Comparison of ENCODE assay signal across 23 mouse cellular contexts in the genomic region with DNA sequence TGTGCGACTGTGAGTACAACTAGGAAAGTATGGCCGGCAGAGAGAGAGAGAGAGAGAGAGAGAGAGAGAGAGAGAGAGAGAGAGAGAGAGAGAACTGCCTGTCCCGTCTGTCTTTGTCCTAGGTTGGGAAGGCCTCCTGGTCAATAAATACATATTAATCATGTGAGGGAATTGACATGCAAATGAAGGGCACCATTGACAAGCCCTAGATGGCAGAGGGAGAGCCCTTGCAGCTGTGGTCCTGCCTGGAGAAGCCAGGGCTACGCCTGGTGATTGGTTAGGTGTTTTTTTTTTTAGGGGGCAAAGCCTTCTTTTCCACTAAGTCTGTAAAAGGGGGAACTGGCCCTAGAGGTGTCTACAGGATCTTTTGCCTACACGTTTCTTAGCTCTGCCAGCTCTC. TPM values are rescaled to one million over a fixed set of nuclear protein-coding genes. Genes with fewer than 3 reads are reported as not detected.
DNase-seq lines count a peak whose midpoint lies in the region; ATAC-seq and TF ChIP-seq lines count a peak whose summit lies in the region.
"Had no signal": no experiment of that assay in that cellular context is flagged by ENCODE, and none has a peak within 500 bp of the region (broad histone marks: within the 10 kb centered on the region; RNA-seq: fewer than 3 reads in every experiment).

No protein-coding gene starts in this region.

- no peak for TF ChIP-seq POLR2A in brain, embryonic 14.5 days (IDR thresholded peaks at IDR 0.05; ENCODE audit: borderline replicate concordance, extremely low read depth, insufficient read depth, insufficient read length, poor library complexity, severe bottlenecking)

- H3K36me3 ChIP-seq in hindbrain, embryonic 11.5 days (ENCODE audit: control insufficient read depth, insufficient read depth, low read length): no peaks in the 10 kb centered on the region
- H3K36me3 ChIP-seq in hindbrain, embryonic 16.5 days (ENCODE audit: control insufficient read depth, insufficient read depth, low read length): no peaks in the 10 kb centered on the region
- H3K36me3 ChIP-seq in hindbrain, embryonic 14.5 days (replicated peaks; ENCODE audit: control insufficient read depth, insufficient read depth): no peaks in the 10 kb centered on the region
- H3K36me3 ChIP-seq in midbrain, embryonic 14.5 days (ENCODE audit: control insufficient read depth, insufficient read depth, low read length): no peaks in the 10 kb centered on the region
- H3K36me3 ChIP-seq: embryonic facial prominence, embryonic 12.5 days; forebrain, embryonic 15.5 days; heart, embryonic 15.5 days had no signal

- H3K4me2 ChIP-seq in hindbrain, embryonic 11.5 days (replicated peaks; ENCODE audit: low read depth, low read length): no peak overlapping the region
- no peak overlapping the region for H3K4me2 ChIP-seq in hindbrain, embryonic 16.5 days (ENCODE audit: low read length)
- no peak overlapping the region for H3K4me2 ChIP-seq in hindbrain, embryonic 14.5 days (replicated peaks)
- peak overlapping the region; percentile 38; the same call in 1 of the 2 replicates for H3K4me2 ChIP-seq in midbrain, embryonic 14.5 days (ENCODE audit: low read length)
- H3K4me2 ChIP-seq: embryonic facial prominence, embryonic 12.5 days; forebrain, embryonic 15.5 days; heart, embryonic 11.5 days; heart, embryonic 15.5 days had no signal

- H3K4me3 ChIP-seq in hindbrain, embryonic 11.5 days (ENCODE audit: low read depth, low read length): no peak overlapping the region
- no peak overlapping the region for H3K4me3 ChIP-seq in hindbrain, embryonic 16.5 days (ENCODE audit: low read length)
- no peak overlapping the region for H3K4me3 ChIP-seq in hindbrain, embryonic 14.5 days (replicated peaks; ENCODE audit: low read length)
- H3K4me3 ChIP-seq in midbrain, embryonic 14.5 days (replicated peaks; ENCODE audit: low read depth, low read length): peak overlapping the region; percentile 23
- H3K4me3 ChIP-seq: embryonic facial prominence, embryonic 12.5 days; forebrain, embryonic 15.5 days; heart, embryonic 15.5 days had no signal

- peak; percentile 36 for DNase-seq in hindbrain, embryonic 11.5 days (ENCODE audit: low spot score)
- peak; percentile 59 for DNase-seq in brain, embryonic 14.5 days (ENCODE audit: low read depth)
- DNase-seq in hindbrain, embryonic 14.5 days (ENCODE audit: low spot score): no peak
- DNase-seq in midbrain, embryonic 14.5 days: peak; percentile 54
- DNase-seq in left cerebral cortex, postnatal 36 days (ENCODE audit: low spot score in 2 of 2): no peak
- DNase-seq in adrenal gland, adult 8-10 months: no peak
- DNase-seq: adrenal gland, adult 2 months; adrenal gland, postnatal 36 days; cerebellum, adult 11 months; cerebellum, adult 8-10 months; cerebellum, postnatal 25 days; gastrocnemius, postnatal 36 days; heart, adult 11 months; heart, postnatal 14 days; kidney, adult 11 months had no signal

- ATAC-seq in hindbrain, embryonic 11.5 days (ENCODE audit: low FRiP score): peak; percentile 86
- no peak for ATAC-seq in hindbrain, embryonic 16.5 days
- ATAC-seq in hindbrain, embryonic 14.5 days (ENCODE audit: low FRiP score): peak; percentile 62; the same call in 1 of the 2 replicates
- peak; percentile 84; the same call in 1 of the 2 replicates for ATAC-seq in midbrain, embryonic 14.5 days (ENCODE audit: low FRiP score, low TSS enrichment)
- ATAC-seq: forebrain, embryonic 15.5 days; inflammation-experienced regulatory T-cells, adult 6 months had no signal

- no peak overlapping the region for H3K27ac ChIP-seq in hindbrain, embryonic 11.5 days (ENCODE audit: low read depth, low read length)
- H3K27ac ChIP-seq in hindbrain, embryonic 16.5 days (ENCODE audit: low read depth, low read length): no peak overlapping the region
- no peak overlapping the region for H3K27ac ChIP-seq in hindbrain, embryonic 14.5 days
- H3K27ac ChIP-seq in midbrain, embryonic 14.5 days (replicated peaks; ENCODE audit: low read depth, low read length): peak overlapping the region; percentile 49
- H3K27ac ChIP-seq: embryonic facial prominence, embryonic 12.5 days; forebrain, embryonic 15.5 days; heart, embryonic 15.5 days had no signal

- H3K4me1 ChIP-seq in hindbrain, embryonic 11.5 days (replicated peaks; ENCODE audit: control insufficient read depth, insufficient read depth, low read length): no peaks in the 10 kb centered on the region
- no peaks in the 10 kb centered on the region for H3K4me1 ChIP-seq in hindbrain, embryonic 16.5 days (ENCODE audit: control insufficient read depth, insufficient read depth, low read depth, low read length)
- H3K4me1 ChIP-seq in hindbrain, embryonic 14.5 days (replicated peaks; ENCODE audit: control insufficient read depth, insufficient read depth, low read length): no peaks in the 10 kb centered on the region
- 0 out of 2 replicates have a peak, but pooled peaks cover 5% of the 10 kb centered on the region for H3K4me1 ChIP-seq in midbrain, embryonic 14.5 days (ENCODE audit: control insufficient read depth, insufficient read depth, low read length)
- H3K4me1 ChIP-seq: embryonic facial prominence, embryonic 12.5 days; forebrain, embryonic 15.5 days; heart, embryonic 15.5 days had no signal

- WGBS in hindbrain, embryonic 11.5 days: 16% methylated on average over 4 of the region's 5 CpGs
- 21% methylated on average over 5 of the region's 5 CpGs for WGBS in hindbrain, embryonic 16.5 days
- WGBS in hindbrain, embryonic 14.5 days: 8% methylated on average over 5 of the region's 5 CpGs
- 4% methylated on average over 5 of the region's 5 CpGs for WGBS in midbrain, embryonic 14.5 days

- TF ChIP-seq CTCF in brain, embryonic 14.5 days (IDR thresholded peaks at IDR 0.05; ENCODE audit: borderline replicate concordance, extremely low read depth, insufficient read depth, insufficient read length): no peak

- no peak overlapping the region for H3K9ac ChIP-seq in hindbrain, embryonic 11.5 days (ENCODE audit: low read depth, low read length)
- no peak overlapping the region for H3K9ac ChIP-seq in hindbrain, embryonic 16.5 days (ENCODE audit: low read depth, low read length)
- H3K9ac ChIP-seq in hindbrain, embryonic 14.5 days: no peak overlapping the region
- peak overlapping the region; percentile 36; the same call in 1 of the 2 replicates for H3K9ac ChIP-seq in midbrain, embryonic 14.5 days (replicated peaks; ENCODE audit: low read length)
- H3K9ac ChIP-seq: embryonic facial prominence, embryonic 12.5 days; forebrain, embryonic 15.5 days; heart, embryonic 15.5 days had no signal

- no peaks in the 10 kb centered on the region for H3K9me3 ChIP-seq in hindbrain, embryonic 11.5 days (ENCODE audit: control insufficient read depth, low read length)
- no peaks in the 10 kb centered on the region for H3K9me3 ChIP-seq in hindbrain, embryonic 16.5 days (ENCODE audit: control insufficient read depth, low read length)
- no peaks in the 10 kb centered on the region for H3K9me3 ChIP-seq in hindbrain, embryonic 14.5 days (ENCODE audit: control insufficient read depth, low read length)
- H3K9me3 ChIP-seq in midbrain, embryonic 14.5 days (ENCODE audit: control insufficient read depth, low read length): no peaks in the 10 kb centered on the region
- H3K9me3 ChIP-seq: embryonic facial prominence, embryonic 12.5 days; forebrain, embryonic 15.5 days; heart, embryonic 15.5 days had no signal

- intact Hi-C loops in left cerebral cortex, postnatal 36 days (cut with DNase I): no loop called here

- H3K27me3 ChIP-seq in hindbrain, embryonic 11.5 days (ENCODE audit: control insufficient read depth, insufficient read depth, low read length): peaks cover 24% of the 10 kb centered on the region
- peaks cover 20% of the 10 kb centered on the region for H3K27me3 ChIP-seq in hindbrain, embryonic 16.5 days (replicated peaks; ENCODE audit: control insufficient read depth, insufficient read depth, low read length)
- H3K27me3 ChIP-seq in hindbrain, embryonic 14.5 days (ENCODE audit: control insufficient read depth, insufficient read depth, low read length): peaks cover 65% of the 10 kb centered on the region
- H3K27me3 ChIP-seq in midbrain, embryonic 14.5 days (ENCODE audit: control insufficient read depth, insufficient read depth, low read length): peaks cover 31% of the 10 kb centered on the region; the same call in 1 of the 2 replicates

RNA-seq across cellular contexts. Expression of a gene that starts 19.2 kb away (rescaled TPM):
- polyA plus RNA-seq in hindbrain, embryonic 11.5 days (2014; fragmentation: Nextera tagmentation; extraction: Ambion mirVana): 5.2 and 6.9 TPM in 2 replicates
- 3.1 and 4.0 TPM in 2 replicates for polyA plus RNA-seq in hindbrain, embryonic 16.5 days (2015; fragmentation: Nextera tagmentation; extraction: Ambion mirVana)
- 7.4 and 17.2 TPM in 2 replicates for polyA plus RNA-seq in brain, embryonic 14.5 days (2012; rRNA removed)
- 2.7 and 6.2 TPM in 2 replicates for polyA plus RNA-seq in hindbrain, embryonic 14.5 days (2014; fragmentation: Nextera tagmentation; extraction: Ambion mirVana)
- polyA plus RNA-seq in midbrain, embryonic 14.5 days (2014; fragmentation: Nextera tagmentation; extraction: Ambion mirVana): 16.8 and 18.3 TPM in 2 replicates
- not detected for total RNA-seq in left cerebral cortex, postnatal 36 days (2021)
- total RNA-seq in adrenal gland, adult 8-10 months (2022): not detected
- total RNA-seq: adrenal gland, adult 2 months; heart, postnatal 14 days; hematopoietic stem cell, adult 5-6 weeks had no signal
- polyA plus RNA-seq: cortical plate, adult 2 months; forebrain, embryonic 15.5 days; heart, embryonic 11.5 days; heart, embryonic 15.5 days; inflammation-experienced regulatory T-cells, adult 6 months had no signal

Comparison
In these comparisons a context has a peak if more than half of its experiments do, and no peak if none do; other contexts are left out.
1. DNase-seq: peak in hindbrain, embryonic 11.5 days (single experiment), brain, embryonic 14.5 days (single experiment) and midbrain, embryonic 14.5 days (single experiment); none in hindbrain, embryonic 14.5 days (single experiment), left cerebral cortex, postnatal 36 days (0 of 2) and adrenal gland, adult 8-10 months (single experiment).